Mouse (Mus musculus) lung, postnatal 0 days (tissue): ENCODE results near the gene Elf2. TPM values are rescaled to one million over a fixed set of nuclear protein-coding genes. Genes with fewer than 3 reads are reported as not detected.
"Not testable (repeated sequence)": the region's sequence is repeated elsewhere in the genome, so short reads cannot be mapped to it uniquely, and the experiment has no call there.

Experiments
- ATAC-seq: fragments of 200-750 bp; cut with Nextera tagmentation; 2 replicates; pipeline ENCODE4 v1.8.0; 2017; ENCODE audit warnings: moderate library complexity
- DNase-seq: peaks from one replicate; pipeline ENCODE4 v3.0.0-alpha.2; 2016; ENCODE audit warnings: low spot score
- H3K27ac ChIP-seq: fragments of 300-500 bp; sonication (generic); 2 replicates; pipeline ENCODE4 v1.5.1; 2014; ENCODE audit warnings: antibody characterized with exemption, mild to moderate bottlenecking, low read length, mixed read lengths
- H3K27me3 ChIP-seq: fragments of 300-500 bp; sonication (generic); replicated peaks from 2 replicates; pipeline ENCODE4 v1.6.1; 2014; ENCODE audit warnings: low read length, mixed read lengths; ENCODE audit not compliant: insufficient read depth
- H3K36me3 ChIP-seq: fragments of 300-500 bp; sonication (generic); 2 replicates; pipeline ENCODE4 v1.6.1; 2014; ENCODE audit warnings: low read length, mixed read lengths; ENCODE audit not compliant: insufficient read depth
- H3K4me1 ChIP-seq: fragments of 300-500 bp; sonication (generic); 2 replicates; pipeline ENCODE4 v1.6.1; 2014; ENCODE audit warnings: antibody characterized with exemption, low read depth, low read length, mixed read lengths; ENCODE audit not compliant: insufficient read depth
- H3K4me2 ChIP-seq: fragments of 300-500 bp; sonication (generic); replicated peaks from 2 replicates; pipeline ENCODE4 v1.6.1; 2014; ENCODE audit warnings: low read depth, mild to moderate bottlenecking, low read length, moderate library complexity, mixed read lengths
- H3K4me3 ChIP-seq: fragments of 300-500 bp; sonication (generic); 2 replicates; pipeline ENCODE4 v1.5.1; 2014; ENCODE audit warnings: low read depth, low read length
- H3K9ac ChIP-seq: fragments of 300-500 bp; sonication (generic); replicated peaks from 2 replicates; pipeline ENCODE4 v1.6.1; 2014; ENCODE audit warnings: low read depth, mild to moderate bottlenecking
- H3K9me3 ChIP-seq: fragments of 300-500 bp; sonication (generic); 2 replicates; pipeline ENCODE4 v1.6.1; 2016; ENCODE audit warnings: low read length, mixed read lengths
- CTCF ChIP-seq: IDR thresholded peaks from 2 replicates; pipeline ENCODE4 v1.5.1; 2016; ENCODE audit warnings: antibody characterized with exemption, mild to moderate bottlenecking
- EP300 ChIP-seq: IDR thresholded peaks from 2 replicates; pipeline ENCODE4 v1.6.1; 2016; ENCODE audit warnings: antibody characterized with exemption, mild to moderate bottlenecking, control low read depth
- WGBS: fragments of 180-500 bp; shearing (Covaris S2); extraction: QIAGEN DNeasy Blood & Tissue Kit; methylation state at CpG from one replicate; pipeline ENCODE4 v1.1.7; 2014; 5-methylcytosine and 5-hydroxymethylcytosine counted together
- polyA plus RNA-seq: library from polyadenylated mRNA; unstranded; fragments of >200 nt; fragmentation: Nextera tagmentation; extraction: Ambion mirVana; gene quantifications from 2 replicates; pipeline ENCODE4 v1.2.1, GENCODE M21; 2015

Gene Elf2
- polyA plus RNA-seq, 1 experiment from 2014 or later, result 55.8 TPM

- DNase-seq (no peak), ATAC-seq (no peak)
- TF ChIP-seq EP300 (no peak), CTCF (no peak)
- Histone ChIP-seq H3K9me3 (no peaks in the 10 kb centered on the region), H3K4me1 (no peaks in the 10 kb centered on the region), H3K36me3 (0 out of 2 replicates have a peak, but pooled peaks cover 6% of the 10 kb centered on the region), H3K4me2 (no peak overlapping the region), H3K27ac (no peak overlapping the region), H3K9ac (no peak overlapping the region), H3K27me3 (no peaks in the 10 kb centered on the region), H3K4me3 (no peak overlapping the region)
- 90% methylated on average over 7 of the region's 7 CpGs for WGBS
These were observed 18.1 kb downstream of the Elf2 start for GRCm38 (mm10) chr3:51322326-51322725.

DNA sequence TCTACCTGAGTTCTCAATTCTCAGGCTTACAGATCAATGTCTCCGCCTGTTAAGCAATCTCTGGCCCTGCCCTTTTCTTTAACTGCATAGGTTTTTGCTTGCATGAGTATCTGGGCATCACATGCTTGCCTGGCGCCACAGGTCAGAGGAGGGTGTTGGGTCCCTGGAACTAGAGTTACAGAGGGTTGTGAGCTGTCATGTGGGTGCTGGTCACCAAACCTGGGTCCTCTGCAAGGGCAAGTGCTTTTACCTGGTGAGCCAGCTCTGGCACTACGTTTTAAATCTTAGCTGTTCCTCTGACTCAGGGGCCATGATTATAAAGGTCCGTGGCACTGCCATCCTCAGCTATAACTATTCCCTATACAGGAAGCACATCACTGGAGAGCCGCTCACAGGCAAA lies 19.3 kb downstream of the Elf2 start:
- Histone ChIP-seq H3K4me1 (no peaks in the 10 kb centered on the region), H3K27ac (no peak overlapping the region), H3K27me3 (no peaks in the 10 kb centered on the region), H3K9ac (no peak overlapping the region), H3K4me2 (no peak overlapping the region), H3K4me3 (no peak overlapping the region), H3K36me3 (0 out of 2 replicates have a peak, but pooled peaks cover 6% of the 10 kb centered on the region), H3K9me3 (no peaks in the 10 kb centered on the region)
- DNase-seq, result no peak
- ATAC-seq, result no peak
- TF ChIP-seq CTCF, result no peak
- TF ChIP-seq EP300, result no peak
- WGBS, result 92% methylated on average over 5 of the region's 5 CpGs

- H3K4me1 ChIP-seq, H3K9ac ChIP-seq, H3K27me3 ChIP-seq, H3K4me3 ChIP-seq, H3K9me3 ChIP-seq, H3K4me2 ChIP-seq, H3K27ac ChIP-seq, ATAC-seq, H3K36me3 ChIP-seq: not testable (repeated sequence)
- 92% methylated on average over 3 of the region's 3 CpGs for WGBS
- peak; percentile 41 for TF ChIP-seq CTCF
- peak; percentile 17 for DNase-seq
These were observed 22.4 kb downstream of the Elf2 start for GRCm38 (mm10) chr3:51318053-51318452.

DNA sequence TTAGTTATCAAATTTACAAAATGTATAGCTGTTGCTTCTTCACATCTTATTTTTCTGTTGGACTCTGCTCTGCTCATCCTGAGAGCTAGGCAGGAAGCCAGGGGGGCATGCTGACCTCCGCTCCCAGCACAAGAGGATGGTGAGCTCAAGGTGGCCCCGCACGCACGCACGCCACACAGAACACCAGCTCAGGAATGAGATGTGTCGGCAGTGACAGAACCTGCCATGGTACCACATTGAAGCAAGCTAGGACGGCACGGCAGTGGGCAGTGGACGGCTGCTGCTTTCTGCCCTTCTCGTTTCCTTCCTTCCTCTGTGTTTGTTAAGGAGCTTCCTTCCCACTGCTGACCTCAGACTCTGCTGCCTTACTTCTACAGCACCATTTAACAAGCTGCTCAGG lies 23.6 kb downstream of the Elf2 start:
- Histone ChIP-seq H3K27me3 (no peaks in the 10 kb centered on the region), H3K27ac (no peak overlapping the region), H3K4me3 (no peak overlapping the region), H3K4me2 (no peak overlapping the region), H3K9me3 (no peaks in the 10 kb centered on the region), H3K36me3 (0 out of 2 replicates have a peak, but pooled peaks cover 6% of the 10 kb centered on the region), H3K9ac (no peak overlapping the region), H3K4me1 (no peaks in the 10 kb centered on the region; the same call in 1 of the 2 replicates)
- DNase-seq, result peak; percentile 18
- ATAC-seq, result no peak
- TF ChIP-seq EP300 (no peak), CTCF (no peak)
- 71% methylated on average over 10 of the region's 10 CpGs for WGBS

GRCm38 (mm10) chr3:51311638-51312037 lies 28.8 kb downstream of the Elf2 start:
- Histone ChIP-seq H3K9ac (no peak overlapping the region), H3K9me3 (no peaks in the 10 kb centered on the region), H3K4me2 (no peak overlapping the region), H3K27ac (no peak overlapping the region), H3K4me3 (no peak overlapping the region), H3K36me3 (no peaks in the 10 kb centered on the region), H3K27me3 (no peaks in the 10 kb centered on the region), H3K4me1 (no peaks in the 10 kb centered on the region; the same call in 1 of the 2 replicates)
- DNase-seq (no peak), ATAC-seq (no peak)
- WGBS, result 44% methylated on average over 9 of the region's 9 CpGs
- TF ChIP-seq EP300 (no peak), CTCF (no peak)

DNA sequence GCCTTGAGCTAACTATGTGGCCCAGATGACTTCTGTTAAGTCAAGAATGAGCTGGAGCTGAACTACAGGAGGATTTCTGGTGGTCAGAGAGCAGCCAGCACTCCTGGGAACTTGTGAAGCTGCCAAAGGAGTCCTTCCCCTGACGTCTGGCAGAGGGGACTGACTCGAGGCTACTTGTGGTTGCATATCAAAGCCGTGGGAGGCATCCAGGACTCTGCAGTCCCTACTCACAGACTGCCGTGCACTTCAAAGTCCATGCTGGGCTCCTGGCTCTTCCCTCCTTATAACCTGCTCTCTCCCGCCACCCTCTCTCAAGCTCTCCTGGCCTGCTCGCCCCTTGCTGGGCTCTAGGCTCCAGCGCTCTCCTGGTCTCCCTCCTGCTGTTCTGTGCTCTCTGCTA lies 30.4 kb downstream of the Elf2 start:
- DNase-seq, result peak; percentile 13
- no peak for ATAC-seq
- Histone ChIP-seq H3K9ac (no peak overlapping the region), H3K27me3 (no peaks in the 10 kb centered on the region), H3K4me2 (no peak overlapping the region), H3K4me1 (no peaks in the 10 kb centered on the region; the same call in 1 of the 2 replicates), H3K4me3 (no peak overlapping the region), H3K9me3 (no peaks in the 10 kb centered on the region), H3K27ac (0 out of 2 replicates have a peak overlapping the region, but pooled peaks have one; percentile 32), H3K36me3 (no peaks in the 10 kb centered on the region)
- 36% methylated on average over 7 of the region's 7 CpGs for WGBS
- TF ChIP-seq CTCF (no peak), EP300 (no peak)

DNA sequence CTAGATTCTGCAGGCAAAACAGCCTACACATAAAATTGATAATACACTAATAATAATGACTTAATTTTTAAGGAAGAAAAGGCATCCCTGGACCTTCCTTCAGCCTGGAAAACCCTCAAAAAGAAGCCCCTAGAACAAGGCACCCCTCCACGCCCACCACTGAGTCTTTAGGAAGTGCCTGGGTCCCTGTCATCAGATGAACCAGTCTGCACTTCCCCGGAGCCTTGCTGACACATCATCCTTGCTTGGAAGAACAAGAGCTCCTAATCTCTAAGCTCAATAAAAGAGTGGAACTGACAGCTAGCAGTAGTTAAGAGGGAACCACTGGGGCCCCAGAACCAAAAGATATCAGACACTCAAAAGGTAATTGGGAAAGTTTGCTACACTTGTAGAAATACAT lies 33.8 kb downstream of the Elf2 start:
- TF ChIP-seq CTCF, result no peak
- no peak for TF ChIP-seq EP300
- DNase-seq (no peak), ATAC-seq (no peak)
- Histone ChIP-seq H3K36me3 (no peaks in the 10 kb centered on the region), H3K4me3 (no peak overlapping the region), H3K27ac (no peak overlapping the region), H3K27me3 (no peaks in the 10 kb centered on the region), H3K9ac (no peak overlapping the region), H3K4me2 (no peak overlapping the region), H3K9me3 (no peaks in the 10 kb centered on the region), H3K4me1 (no peaks in the 10 kb centered on the region)
- WGBS, result 78% methylated on average over 2 of the region's 2 CpGs
